Mouse (Mus musculus): ENCODE measurements around the gene Hist1h2bg. TPM values are rescaled to one million over a fixed set of nuclear protein-coding genes. Genes with fewer than 3 reads are reported as not detected.
A peak's percentile ranks its signal among the peaks of the same experiment; 100 is the strongest.

Gene Hist1h2bg
- polyA plus RNA-seq, 1 experiment from 2014 or later: 2.5 TPM

GRCm38 (mm10) chr13:23593051-23593770, 22.0 kb downstream of the Hist1h2bg start:
- no peak overlapping the region for H3K4me3 ChIP-seq
- no peaks in the 10 kb centered on the region for H3K9me3 ChIP-seq
- whole genome bisulfite sequencing: 85% methylated on average over 5 of the region's 5 CpGs
- no peak for ATAC-seq (ENCODE audit: low FRiP score, low read depth)
- no peak overlapping the region for H3K9ac ChIP-seq
- H3K36me3 ChIP-seq: no peaks in the 10 kb centered on the region
- no peak overlapping the region for H3K4me2 ChIP-seq
- no peaks in the 10 kb centered on the region for H3K27me3 ChIP-seq
- no peaks in the 10 kb centered on the region for H3K4me1 ChIP-seq (replicated peaks)
- no peak overlapping the region for H3K27ac ChIP-seq (replicated peaks)

DNA sequence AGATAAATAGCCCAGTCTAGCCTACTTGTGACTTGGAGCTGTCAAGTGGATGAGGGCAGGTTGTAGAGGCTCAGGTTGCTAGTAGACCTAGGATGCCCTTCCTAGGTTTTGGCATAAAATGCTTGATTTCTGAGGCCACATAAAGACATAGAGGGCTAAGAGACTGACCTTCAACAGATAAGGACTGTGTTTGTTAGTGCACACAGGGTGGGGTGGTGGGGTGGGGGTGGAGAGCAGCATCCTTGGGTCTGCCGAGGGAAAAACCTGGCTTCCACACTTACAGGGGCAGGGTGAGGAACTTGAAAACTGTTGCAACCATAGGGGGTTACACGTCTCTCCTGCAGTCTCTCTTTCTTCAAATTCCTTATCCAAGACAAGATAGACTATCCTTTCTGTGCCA, 24.0 kb downstream of the Hist1h2bg start:
- no peaks in the 10 kb centered on the region for H3K36me3 ChIP-seq
- ATAC-seq (ENCODE audit: low FRiP score, low read depth): no peak
- H3K27ac ChIP-seq (replicated peaks): no peak overlapping the region
- H3K4me1 ChIP-seq (replicated peaks): no peaks in the 10 kb centered on the region
- no peak overlapping the region for H3K9ac ChIP-seq
- no peak overlapping the region for H3K4me2 ChIP-seq
- WGBS: 85% methylated on average over 2 of the region's 2 CpGs
- H3K9me3 ChIP-seq: no peaks in the 10 kb centered on the region
- no peak overlapping the region for H3K4me3 ChIP-seq
- H3K27me3 ChIP-seq: no peaks in the 10 kb centered on the region

- Histone ChIP-seq H3K4me1 (replicated peaks) (no peaks in the 10 kb centered on the region), H3K27ac (replicated peaks) (no peak overlapping the region), H3K4me2 (no peak overlapping the region), H3K9me3 (no peaks in the 10 kb centered on the region), H3K36me3 (no peaks in the 10 kb centered on the region), H3K9ac (no peak overlapping the region), H3K27me3 (no peaks in the 10 kb centered on the region), H3K4me3 (no peak overlapping the region)
- ATAC-seq (ENCODE audit: low FRiP score, low read depth): no peak
- WGBS: 86% methylated on average over 7 of the region's 7 CpGs
Measured at GRCm38 (mm10) chr13:23595622-23596372, 24.6 kb downstream of the Hist1h2bg start.

- H3K36me3 ChIP-seq: no peaks in the 10 kb centered on the region
- H3K9me3 ChIP-seq: no peaks in the 10 kb centered on the region
- no peaks in the 10 kb centered on the region for H3K4me1 ChIP-seq (replicated peaks)
- H3K27me3 ChIP-seq: no peaks in the 10 kb centered on the region
- ATAC-seq (ENCODE audit: low FRiP score, low read depth): no peak
- 8% methylated on average over 9 of the region's 9 CpGs for WGBS
- no peak overlapping the region for H3K4me3 ChIP-seq
- no peak overlapping the region for H3K27ac ChIP-seq (replicated peaks)
- no peak overlapping the region for H3K4me2 ChIP-seq
- H3K9ac ChIP-seq: no peak overlapping the region
Measured at GRCm38 (mm10) chr13:23597957-23598356, 26.8 kb downstream of the Hist1h2bg start.

GRCm38 (mm10) chr13:23603182-23603699, 32.0 kb downstream of the Hist1h2bg start:
- no peaks in the 10 kb centered on the region for H3K27me3 ChIP-seq
- H3K4me3 ChIP-seq: no peak overlapping the region
- no peak overlapping the region for H3K9ac ChIP-seq
- ATAC-seq (ENCODE audit: low FRiP score, low read depth): no peak
- WGBS: 83% methylated on average over 7 of the region's 7 CpGs
- no peaks in the 10 kb centered on the region for H3K36me3 ChIP-seq
- H3K27ac ChIP-seq (replicated peaks): no peak overlapping the region
- no peaks in the 10 kb centered on the region for H3K9me3 ChIP-seq
- no peak overlapping the region for H3K4me2 ChIP-seq
- no peaks in the 10 kb centered on the region for H3K4me1 ChIP-seq (replicated peaks)

DNA sequence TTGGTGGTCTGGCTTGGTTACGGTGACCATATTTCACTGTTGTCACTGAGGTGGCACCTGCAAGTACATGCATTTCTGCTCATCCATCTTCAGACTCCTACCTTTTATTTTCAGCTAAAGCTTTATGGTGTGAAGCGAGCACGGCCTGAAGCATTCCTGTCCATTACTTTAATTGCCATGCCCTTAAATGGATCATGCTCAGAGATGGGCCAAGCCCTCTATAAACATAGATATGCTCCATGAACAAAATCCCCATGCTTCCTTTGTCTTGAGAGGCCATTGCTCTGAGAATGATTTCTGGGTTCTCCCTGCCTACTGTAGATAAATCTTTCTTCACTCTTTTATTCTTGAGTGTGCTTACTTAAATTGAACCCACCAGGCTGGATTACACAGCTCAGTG, 33.3 kb downstream of the Hist1h2bg start:
- WGBS: 92% methylated on average over 3 of the region's 3 CpGs
- H3K4me2 ChIP-seq: no peak overlapping the region
- H3K27me3 ChIP-seq: no peaks in the 10 kb centered on the region
- H3K9me3 ChIP-seq: no peaks in the 10 kb centered on the region
- H3K4me3 ChIP-seq: no peak overlapping the region
- no peak overlapping the region for H3K27ac ChIP-seq (replicated peaks)
- no peak for ATAC-seq (ENCODE audit: low FRiP score, low read depth)
- H3K4me1 ChIP-seq (replicated peaks): no peaks in the 10 kb centered on the region
- no peaks in the 10 kb centered on the region for H3K36me3 ChIP-seq
- H3K9ac ChIP-seq: no peak overlapping the region

GRCm38 (mm10) chr13:23605052-23605451, 33.9 kb downstream of the Hist1h2bg start:
- Histone ChIP-seq H3K27me3 (no peaks in the 10 kb centered on the region), H3K4me1 (replicated peaks) (no peaks in the 10 kb centered on the region), H3K27ac (replicated peaks) (no peak overlapping the region), H3K9me3 (no peaks in the 10 kb centered on the region), H3K9ac (no peak overlapping the region), H3K4me3 (no peak overlapping the region), H3K36me3 (no peaks in the 10 kb centered on the region), H3K4me2 (no peak overlapping the region)
- ATAC-seq (ENCODE audit: low FRiP score, low read depth): no peak
- 89% methylated on average over 3 of the region's 3 CpGs for WGBS

- Histone ChIP-seq H3K4me2 (no peak overlapping the region), H3K27ac (replicated peaks) (no peak overlapping the region), H3K9me3 (no peaks in the 10 kb centered on the region), H3K4me1 (replicated peaks) (no peaks in the 10 kb centered on the region), H3K9ac (no peak overlapping the region), H3K36me3 (no peaks in the 10 kb centered on the region), H3K27me3 (no peaks in the 10 kb centered on the region), H3K4me3 (no peak overlapping the region)
- 87% methylated on average over 4 of the region's 4 CpGs for WGBS
- no peak for ATAC-seq (ENCODE audit: low FRiP score, low read depth)
Measured at GRCm38 (mm10) chr13:23609209-23609608, 38.0 kb downstream of the Hist1h2bg start.

DNA sequence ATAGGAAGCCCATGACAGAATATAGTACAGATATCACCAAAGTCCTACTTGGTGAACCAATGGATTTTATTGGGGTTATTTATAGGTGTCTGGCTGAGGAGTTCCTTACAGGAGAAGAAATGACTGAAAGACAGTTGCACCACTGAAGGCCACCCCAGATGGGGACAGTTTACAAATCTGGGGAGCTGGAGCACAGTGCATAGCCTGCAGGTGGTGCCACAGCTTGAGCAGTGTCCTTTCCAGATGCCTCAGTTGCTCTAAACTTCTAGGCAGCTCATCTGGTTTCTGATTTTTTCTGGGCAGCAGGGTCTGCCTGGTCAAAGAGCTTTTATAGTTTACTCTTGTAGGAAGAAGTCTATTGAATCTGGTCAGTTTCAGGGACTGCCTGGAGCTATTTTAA, 38.6 kb downstream of the Hist1h2bg start:
- ATAC-seq (ENCODE audit: low FRiP score, low read depth): no peak

GRCm38 (mm10) chr13:23610393-23610792, 39.2 kb downstream of the Hist1h2bg start:
- WGBS: 76% methylated on average over 2 of the region's 2 CpGs

More for the DNA sequence above, 38.6 kb downstream of the Hist1h2bg start:
- Histone ChIP-seq H3K4me1 (replicated peaks) (no peaks in the 10 kb centered on the region), H3K36me3 (no peaks in the 10 kb centered on the region), H3K4me3 (no peak overlapping the region), H3K27me3 (no peaks in the 10 kb centered on the region), H3K27ac (replicated peaks) (no peak overlapping the region), H3K9me3 (no peaks in the 10 kb centered on the region), H3K9ac (no peak overlapping the region), H3K4me2 (no peak overlapping the region)

DNA sequence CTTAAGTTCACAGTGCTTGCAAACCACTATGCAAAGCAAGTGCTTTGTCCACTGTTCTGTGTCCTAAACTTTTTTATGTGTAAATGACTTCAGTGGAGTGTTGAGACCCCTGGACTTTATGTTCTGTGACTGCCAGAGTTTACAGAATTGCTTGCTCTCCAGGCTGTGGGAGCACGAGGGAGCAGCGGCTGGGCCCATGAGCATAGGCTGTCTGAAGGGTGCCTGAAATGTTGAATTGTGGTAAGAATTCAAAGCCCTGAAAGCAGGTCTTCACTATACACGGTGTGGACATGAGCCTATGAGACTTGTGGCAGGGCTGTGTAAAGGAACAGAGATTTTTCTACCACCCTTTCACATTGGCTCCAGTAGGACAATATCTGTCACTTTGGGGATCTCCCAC, 40.4 kb downstream of the Hist1h2bg start:
- Histone ChIP-seq H3K27ac (replicated peaks) (no peak overlapping the region), H3K36me3 (no peaks in the 10 kb centered on the region), H3K9me3 (no peaks in the 10 kb centered on the region), H3K9ac (no peak overlapping the region), H3K4me3 (no peak overlapping the region), H3K27me3 (no peaks in the 10 kb centered on the region), H3K4me2 (no peak overlapping the region), H3K4me1 (replicated peaks) (no peaks in the 10 kb centered on the region)
- no peak for ATAC-seq (ENCODE audit: low FRiP score, low read depth)
- WGBS: 88% methylated on average over 3 of the region's 3 CpGs

More at GRCm38 (mm10) chr13:23610393-23610792, 39.2 kb downstream of the Hist1h2bg start:
- Histone ChIP-seq H3K27ac (replicated peaks) (no peak overlapping the region), H3K36me3 (no peaks in the 10 kb centered on the region), H3K4me1 (replicated peaks) (no peaks in the 10 kb centered on the region), H3K27me3 (no peaks in the 10 kb centered on the region), H3K4me2 (no peak overlapping the region), H3K4me3 (no peak overlapping the region), H3K9me3 (no peaks in the 10 kb centered on the region), H3K9ac (no peak overlapping the region)
- no peak for ATAC-seq (ENCODE audit: low FRiP score, low read depth)

DNA sequence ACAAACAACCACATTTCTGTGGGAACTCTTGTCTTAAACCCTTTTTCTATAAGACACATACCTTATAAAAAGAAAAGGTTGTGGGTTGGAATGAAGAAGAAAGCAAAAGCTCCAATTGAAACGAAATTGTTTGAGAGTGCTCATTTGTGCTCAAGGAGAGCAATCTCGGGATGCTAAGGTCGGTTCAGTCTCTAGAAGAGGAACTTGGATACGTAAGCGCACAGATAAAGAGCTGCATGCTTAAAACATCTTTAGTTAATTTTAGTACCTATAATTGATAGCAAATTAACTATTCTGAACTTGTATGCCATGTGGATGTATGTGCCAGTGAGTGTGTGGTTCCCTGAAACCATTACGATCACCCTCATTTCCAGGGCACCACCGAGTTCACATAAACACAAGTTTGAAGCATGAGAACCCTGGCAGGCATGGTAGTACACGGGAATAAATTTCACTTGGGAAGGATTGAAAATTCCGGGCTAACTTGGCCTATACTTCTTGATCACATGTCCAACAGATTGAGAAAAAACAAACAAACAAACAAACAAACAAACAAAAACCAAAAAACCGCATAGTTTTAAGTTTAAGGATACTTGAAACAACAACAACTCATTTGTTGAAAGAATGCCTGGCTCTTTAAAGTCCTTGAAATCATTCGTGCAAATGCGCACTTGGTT, 49.0 kb downstream of the Hist1h2bg start:
- Histone ChIP-seq H3K4me3 (peak overlapping the region; percentile 70), H3K9me3 (no peaks in the 10 kb centered on the region), H3K4me1 (replicated peaks) (peaks cover 22% of the 10 kb centered on the region), H3K27ac (replicated peaks) (peak overlapping the region; percentile 95), H3K36me3 (no peaks in the 10 kb centered on the region), H3K27me3 (no peaks in the 10 kb centered on the region), H3K9ac (peak overlapping the region; percentile 86), H3K4me2 (peak overlapping the region; percentile 99)
- WGBS: 54% methylated on average over 12 of the region's 12 CpGs
- no peak for ATAC-seq (ENCODE audit: low FRiP score, low read depth)
